Mouse (Mus musculus) hindbrain, embryonic 13.5 days (tissue): ENCODE results near the gene Sufu. TPM values are rescaled to one million over a fixed set of nuclear protein-coding genes. Genes with fewer than 3 reads are reported as not detected.

ENCODE experiments used
- ATAC-seq: fragments of 200-750 bp; cut with Nextera tagmentation; 2 replicates; pipeline ENCODE4 v1.8.0; 2017; ENCODE audit warnings: moderate TSS enrichment; ENCODE audit not compliant: low FRiP score
- H3K27ac ChIP-seq: fragments of 300-500 bp; sonication (generic); 2 replicates; pipeline ENCODE4 v1.5.1; 2015; ENCODE audit warnings: inconsistent platforms, mild to moderate bottlenecking, moderate library complexity
- H3K27me3 ChIP-seq: fragments of 300-500 bp; sonication (generic); 2 replicates; pipeline ENCODE4 v1.6.1; 2015; ENCODE audit warnings: mild to moderate bottlenecking, inconsistent platforms
- H3K36me3 ChIP-seq: fragments of 300-500 bp; sonication (generic); 2 replicates; pipeline ENCODE4 v1.6.1; 2015; ENCODE audit warnings: mild to moderate bottlenecking, inconsistent platforms
- H3K4me1 ChIP-seq: fragments of 300-500 bp; sonication (generic); replicated peaks from 2 replicates; pipeline ENCODE4 v1.6.1; 2015; ENCODE audit warnings: inconsistent platforms
- H3K4me2 ChIP-seq: fragments of 300-500 bp; sonication (generic); 2 replicates; pipeline ENCODE4 v1.6.1; 2015; ENCODE audit warnings: inconsistent platforms, mild to moderate bottlenecking, moderate library complexity
- H3K4me3 ChIP-seq: fragments of 300-500 bp; sonication (generic); 2 replicates; pipeline ENCODE4 v1.5.1; 2015; ENCODE audit warnings: mild to moderate bottlenecking, inconsistent platforms
- H3K9ac ChIP-seq: fragments of 300-500 bp; sonication (generic); 2 replicates; pipeline ENCODE4 v1.6.1; 2015; ENCODE audit warnings: mild to moderate bottlenecking, inconsistent platforms
- H3K9me3 ChIP-seq: fragments of 300-500 bp; sonication (generic); 2 replicates; pipeline ENCODE4 v1.6.1; 2016; ENCODE audit warnings: inconsistent platforms
- WGBS: fragments of 180-500 bp; shearing (Covaris S2); methylation state at CpG from one replicate; pipeline ENCODE4 v1.1.7; 2015; 5-methylcytosine and 5-hydroxymethylcytosine counted together
- polyA plus RNA-seq: library from polyadenylated mRNA; unstranded; fragments of >200 nt; fragmentation: Nextera tagmentation; extraction: Ambion mirVana; gene quantifications from 2 replicates; pipeline ENCODE4 v1.2.1, GENCODE M21; 2015

The Sufu gene
- polyA plus RNA-seq, 1 experiment from 2014 or later: 26.3 TPM

GRCm38 (mm10) chr19:46490634-46491033 is 93.9 kb downstream of the Sufu start:
- H3K4me2 ChIP-seq: no peak overlapping the region
- H3K4me3 ChIP-seq: no peak overlapping the region
- WGBS: 0% methylated on average over 2 of the region's 2 CpGs
- peaks cover 21% of the 10 kb centered on the region for H3K36me3 ChIP-seq
- no peaks in the 10 kb centered on the region for H3K9me3 ChIP-seq
- no peak overlapping the region for H3K9ac ChIP-seq
- peaks cover 5% of the 10 kb centered on the region for H3K4me1 ChIP-seq
- H3K27me3 ChIP-seq: no peaks in the 10 kb centered on the region
- H3K27ac ChIP-seq: no peak overlapping the region; the same call in 1 of the 2 replicates
- no peak for ATAC-seq

- 86% methylated on average over 8 of the region's 8 CpGs for WGBS
- ATAC-seq: no peak
Observed at GRCm38 (mm10) chr19:46495136-46495535, 98.4 kb downstream of the Sufu start.

GRCm38 (mm10) chr19:46497230-46497629 is 100.5 kb downstream of the Sufu start:
- Histone ChIP-seq H3K4me2 (no peak overlapping the region), H3K4me1 (peaks cover 4% of the 10 kb centered on the region), H3K4me3 (no peak overlapping the region), H3K36me3 (no peaks in the 10 kb centered on the region), H3K9me3 (no peaks in the 10 kb centered on the region), H3K27ac (no peak overlapping the region), H3K9ac (no peak overlapping the region), H3K27me3 (no peaks in the 10 kb centered on the region)
- WGBS: 70% methylated on average over 2 of the region's 2 CpGs
- ATAC-seq: no peak

More at GRCm38 (mm10) chr19:46495136-46495535, 98.4 kb downstream of the Sufu start:
- Histone ChIP-seq H3K9me3 (no peaks in the 10 kb centered on the region), H3K27ac (0 out of 2 replicates have a peak overlapping the region, but pooled peaks have one; percentile 20), H3K4me2 (no peak overlapping the region), H3K27me3 (no peaks in the 10 kb centered on the region), H3K4me1 (peaks cover 8% of the 10 kb centered on the region), H3K4me3 (no peak overlapping the region), H3K9ac (no peak overlapping the region), H3K36me3 (no peaks in the 10 kb centered on the region)

- Histone ChIP-seq H3K4me1 (peaks cover 8% of the 10 kb centered on the region), H3K4me2 (peak overlapping the region; percentile 47), H3K36me3 (no peaks in the 10 kb centered on the region), H3K27ac (peak overlapping the region; percentile 84), H3K9me3 (no peaks in the 10 kb centered on the region), H3K27me3 (no peaks in the 10 kb centered on the region), H3K4me3 (peak overlapping the region; percentile 99), H3K9ac (peak overlapping the region; percentile 47; the same call in 1 of the 2 replicates)
- no peak for ATAC-seq
- 1% methylated on average over 3 of the region's 3 CpGs for WGBS
Observed at GRCm38 (mm10) chr19:46499539-46499835, 102.8 kb downstream of the Sufu start.

- Histone ChIP-seq H3K9me3 (no peaks in the 10 kb centered on the region), H3K36me3 (no peaks in the 10 kb centered on the region), H3K4me2 (peak overlapping the region; percentile 93), H3K4me3 (peak overlapping the region; percentile 99), H3K9ac (peak overlapping the region; percentile 99), H3K4me1 (peaks cover 13% of the 10 kb centered on the region), H3K27ac (peak overlapping the region; percentile 100), H3K27me3 (no peaks in the 10 kb centered on the region)
- peak; percentile 89 for ATAC-seq
- under 1% methylated on average over 42 of the region's 52 CpGs for WGBS
Observed at GRCm38 (mm10) chr19:46499836-46500580, 103.3 kb downstream of the Sufu start.

- H3K9me3 ChIP-seq: no peaks in the 10 kb centered on the region
- peak overlapping the region; percentile 99 for H3K4me3 ChIP-seq
- H3K9ac ChIP-seq: peak overlapping the region; percentile 99
- H3K27me3 ChIP-seq: no peaks in the 10 kb centered on the region
- H3K27ac ChIP-seq: peak overlapping the region; percentile 100
- peaks cover 20% of the 10 kb centered on the region for H3K4me1 ChIP-seq
- ATAC-seq: peak; percentile 6; the same call in 1 of the 2 replicates
- peaks cover 4% of the 10 kb centered on the region; the same call in 1 of the 2 replicates for H3K36me3 ChIP-seq
- 0% methylated on average over 39 of the region's 50 CpGs for WGBS
- peak overlapping the region; percentile 93 for H3K4me2 ChIP-seq
Observed at GRCm38 (mm10) chr19:46500581-46501341, 104.1 kb downstream of the Sufu start.

- Histone ChIP-seq H3K36me3 (peaks cover 7% of the 10 kb centered on the region; the same call in 1 of the 2 replicates), H3K9me3 (no peaks in the 10 kb centered on the region), H3K4me3 (peak within 1 kb of the TSS; percentile 99), H3K27me3 (no peaks in the 10 kb centered on the region), H3K27ac (peak within 1 kb of the TSS; percentile 100), H3K4me2 (peak within 1 kb of the TSS; percentile 93), H3K4me1 (peaks cover 28% of the 10 kb centered on the region), H3K9ac (peak within 1 kb of the TSS; percentile 99)
- peak; percentile 21; the same call in 1 of the 2 replicates for ATAC-seq
- under 1% methylated on average over 50 of the region's 64 CpGs for WGBS
Observed at GRCm38 (mm10) chr19:46501401-46502068, 104.8 kb downstream of the Sufu start, which contains the start of gene Trim8. TSS of gene Trim8 (plus strand) at chr19:46501702.

- H3K4me2 ChIP-seq: peak overlapping the region; percentile 93
- H3K4me3 ChIP-seq: peak overlapping the region; percentile 99
- peaks cover 33% of the 10 kb centered on the region for H3K4me1 ChIP-seq
- H3K27ac ChIP-seq: peak overlapping the region; percentile 100
- WGBS: under 1% methylated on average over 43 of the region's 46 CpGs
- ATAC-seq: no peak
- H3K36me3 ChIP-seq: peaks cover 12% of the 10 kb centered on the region
- H3K9me3 ChIP-seq: no peaks in the 10 kb centered on the region
- H3K9ac ChIP-seq: peak overlapping the region; percentile 99
- no peaks in the 10 kb centered on the region for H3K27me3 ChIP-seq
Observed at GRCm38 (mm10) chr19:46502069-46502455, 105.4 kb downstream of the Sufu start.

- Histone ChIP-seq H3K27ac (peak overlapping the region; percentile 100), H3K4me2 (peak overlapping the region; percentile 93), H3K4me3 (peak overlapping the region; percentile 99), H3K27me3 (no peaks in the 10 kb centered on the region), H3K36me3 (peaks cover 17% of the 10 kb centered on the region), H3K9ac (peak overlapping the region; percentile 99), H3K4me1 (peaks cover 39% of the 10 kb centered on the region), H3K9me3 (no peaks in the 10 kb centered on the region)
- ATAC-seq: no peak
- WGBS: under 1% methylated on average over 53 of the region's 53 CpGs
Observed at GRCm38 (mm10) chr19:46502471-46503166, 105.9 kb downstream of the Sufu start.

- Histone ChIP-seq H3K27me3 (no peaks in the 10 kb centered on the region), H3K4me3 (peak overlapping the region; percentile 99), H3K27ac (peak overlapping the region; percentile 100), H3K9ac (peak overlapping the region; percentile 99), H3K4me1 (peaks cover 48% of the 10 kb centered on the region), H3K36me3 (peaks cover 25% of the 10 kb centered on the region), H3K4me2 (peak overlapping the region; percentile 93), H3K9me3 (no peaks in the 10 kb centered on the region)
- WGBS: under 1% methylated on average over 21 of the region's 21 CpGs
- 0 out of 2 replicates have a peak, but pooled peaks have one; percentile 7 for ATAC-seq
Observed at GRCm38 (mm10) chr19:46503351-46504084, 106.8 kb downstream of the Sufu start.

GRCm38 (mm10) chr19:46504085-46504552 is 107.4 kb downstream of the Sufu start:
- WGBS: 0% methylated on average over 4 of the region's 4 CpGs
- H3K9ac ChIP-seq: peak overlapping the region; percentile 99
- peaks cover 51% of the 10 kb centered on the region for H3K4me1 ChIP-seq
- H3K36me3 ChIP-seq: peaks cover 31% of the 10 kb centered on the region
- H3K4me3 ChIP-seq: peak overlapping the region; percentile 99
- no peak for ATAC-seq
- H3K4me2 ChIP-seq: peak overlapping the region; percentile 93
- H3K9me3 ChIP-seq: no peaks in the 10 kb centered on the region
- H3K27me3 ChIP-seq: no peaks in the 10 kb centered on the region
- peak overlapping the region; percentile 100 for H3K27ac ChIP-seq
